Comparison of ENCODE assay signal across 11 mouse cellular contexts in genomic region chr2:152905036-152905829, GRCm38 (mm10). TPM values are rescaled to one million over a fixed set of nuclear protein-coding genes. Genes with fewer than 3 reads are reported as not detected.
DNase-seq lines count a peak whose midpoint lies in the region; ATAC-seq and TF ChIP-seq lines count a peak whose summit lies in the region.
"Had no signal": no experiment of that assay in that cellular context is flagged by ENCODE, and none has a peak within 500 bp of the region (broad histone marks: within the 10 kb centered on the region; RNA-seq: fewer than 3 reads in every experiment).

No protein-coding gene starts in this region.

- peaks cover 41% of the 10 kb centered on the region for H3K4me1 ChIP-seq in heart, postnatal 0 days (ENCODE audit: control insufficient read depth, insufficient read depth)
- H3K4me1 ChIP-seq in stomach, embryonic 15.5 days = peaks cover 18% of the 10 kb centered on the region; the same call in 1 of the 2 replicates

- H3K9ac ChIP-seq in heart, postnatal 0 days (replicated peaks; ENCODE audit: low read depth, low read length) = peak overlapping the region; percentile 29; the same call in 1 of the 2 replicates
- no peak overlapping the region for H3K9ac ChIP-seq in stomach, embryonic 15.5 days
- H3K9ac ChIP-seq: neural tube, embryonic 12.5 days had no signal

- no peak overlapping the region for H3K4me3 ChIP-seq in heart, postnatal 0 days (ENCODE audit: low read depth, low read length)
- no peak overlapping the region for H3K4me3 ChIP-seq in stomach, embryonic 15.5 days (replicated peaks)
- H3K4me3 ChIP-seq: neural tube, embryonic 12.5 days had no signal

- no peaks in the 10 kb centered on the region for H3K27me3 ChIP-seq in heart, postnatal 0 days (ENCODE audit: control insufficient read depth, insufficient read depth, low read length)
- H3K27me3 ChIP-seq in stomach, embryonic 15.5 days (replicated peaks) = peaks cover under 1% of the 10 kb centered on the region; the same call in 1 of the 2 replicates
- H3K27me3 ChIP-seq: neural tube, embryonic 12.5 days had no signal

- ATAC-seq in heart, postnatal 0 days (ENCODE audit: insufficient read depth, low read depth) = peak; percentile 75
- peak; percentile 24; the same call in 1 of the 2 replicates for ATAC-seq in stomach, embryonic 15.5 days (ENCODE audit: insufficient read depth, low FRiP score, low read depth)

- intact Hi-C loops in gastrocnemius, postnatal 36 days (cut with DNase I) = no loop called here

- H3K9me3 ChIP-seq in heart, postnatal 0 days (replicated peaks; ENCODE audit: control insufficient read depth, low read length) = no peaks in the 10 kb centered on the region
- H3K9me3 ChIP-seq in stomach, embryonic 15.5 days = no peaks in the 10 kb centered on the region
- H3K9me3 ChIP-seq: neural tube, embryonic 12.5 days had no signal

- peak; percentile 87 for DNase-seq in gastrocnemius, adult 18-20 months (ENCODE audit: low spot score)
- no peak for DNase-seq in gastrocnemius, postnatal 36 days
- DNase-seq in retina, postnatal 1 day = peak; percentile 45
- no peak for DNase-seq in retina, embryonic 14.5 days (ENCODE audit: low spot score)
- DNase-seq in heart, postnatal 0 days (ENCODE audit: low spot score) = peak; percentile 86
- no peak for DNase-seq in B cell, adult 2 months
- DNase-seq in urinary bladder, postnatal 14 days (ENCODE audit: low spot score) = no peak

- no peak for TF ChIP-seq CTCF in heart, postnatal 0 days (IDR thresholded peaks at IDR 0.05; ENCODE audit: low read depth)

- no peaks in the 10 kb centered on the region for H3K36me3 ChIP-seq in heart, postnatal 0 days (replicated peaks; ENCODE audit: control insufficient read depth, insufficient read depth, low read length)
- H3K36me3 ChIP-seq in stomach, embryonic 15.5 days = no peaks in the 10 kb centered on the region
- H3K36me3 ChIP-seq: neural tube, embryonic 12.5 days had no signal

- WGBS in heart, postnatal 0 days = 19% methylated on average over 11 of the region's 11 CpGs
- whole genome bisulfite sequencing in stomach, embryonic 15.5 days = 51% methylated on average over 11 of the region's 11 CpGs

- H3K27ac ChIP-seq in heart, postnatal 0 days (ENCODE audit: low read depth) = peak overlapping the region; percentile 96
- H3K27ac ChIP-seq in stomach, embryonic 15.5 days = 0 out of 2 replicates have a peak overlapping the region, but pooled peaks have one; percentile 9
- H3K27ac ChIP-seq: neural tube, embryonic 12.5 days had no signal

- TF ChIP-seq EP300 in heart, postnatal 0 days (IDR thresholded peaks at IDR 0.05; ENCODE audit: low read depth) = no peak; the same call in 1 of the 2 replicates

- H3K4me2 ChIP-seq in heart, postnatal 0 days (ENCODE audit: low read depth, low read length) = peak overlapping the region; percentile 28; the same call in 1 of the 2 replicates
- no peak overlapping the region for H3K4me2 ChIP-seq in stomach, embryonic 15.5 days
- H3K4me2 ChIP-seq: neural tube, embryonic 12.5 days had no signal

RNA-seq across cellular contexts. Expression of gene Mylk2, which starts 5.9 kb away (rescaled TPM):
- 100 to 1,000 TPM; 671 to 798 TPM for total RNA-seq in gastrocnemius, adult 18-20 months (2021)
- total RNA-seq in gastrocnemius, postnatal 36 days (2021) = 100 to 1,000 TPM; 443 to 553 TPM
- not detected in 2 replicates for total RNA-seq in heart, postnatal 0 days (2014; rRNA removed; ENCODE audit: low replicate concordance)
- 0.15 and 0.16 TPM in 2 replicates for polyA plus RNA-seq in heart, postnatal 0 days (2015; fragmentation: Nextera tagmentation; extraction: Ambion mirVana)
- polyA plus RNA-seq in stomach, embryonic 15.5 days (2015; fragmentation: Nextera tagmentation; extraction: Ambion mirVana) = 0.08 and 0.19 TPM in 2 replicates
- total RNA-seq: left cerebral cortex, postnatal 10 days had no signal
- polyA plus RNA-seq: neural tube, embryonic 12.5 days had no signal

RNA-seq across cellular contexts. Expression of gene Foxs1, which starts 27.8 kb away (rescaled TPM):
- total RNA-seq in gastrocnemius, adult 18-20 months (2021) = 1 to 10 TPM in 1 of 2 experiments, under 1 TPM in 1; 0.75 to 1.8 TPM
- 1 to 10 TPM; 1.5 to 2.2 TPM for total RNA-seq in gastrocnemius, postnatal 36 days (2021)
- 4.5 and 8.6 TPM in 2 replicates for total RNA-seq in heart, postnatal 0 days (2014; rRNA removed; ENCODE audit: low replicate concordance)
- 8.2 and 8.4 TPM in 2 replicates for polyA plus RNA-seq in heart, postnatal 0 days (2015; fragmentation: Nextera tagmentation; extraction: Ambion mirVana)
- 3.1 and 4.3 TPM in 2 replicates for polyA plus RNA-seq in stomach, embryonic 15.5 days (2015; fragmentation: Nextera tagmentation; extraction: Ambion mirVana)

RNA-seq across cellular contexts. Expression of gene Dusp15, which starts 46.3 kb away (rescaled TPM):
- total RNA-seq in gastrocnemius, adult 18-20 months (2021) = under 1 TPM; 0.26 to 0.34 TPM
- total RNA-seq in gastrocnemius, postnatal 36 days (2021) = 1 to 10 TPM in 1 of 2 experiments, under 1 TPM in 1; 0.20 to 1.1 TPM
- total RNA-seq in heart, postnatal 0 days (2014; rRNA removed; ENCODE audit: low replicate concordance) = 0.12 TPM in 1 of 2 replicates, not detected in the other
- polyA plus RNA-seq in heart, postnatal 0 days (2015; fragmentation: Nextera tagmentation; extraction: Ambion mirVana) = not detected in 2 replicates
- 0.23 and 0.45 TPM in 2 replicates for polyA plus RNA-seq in stomach, embryonic 15.5 days (2015; fragmentation: Nextera tagmentation; extraction: Ambion mirVana)

RNA-seq across cellular contexts. Expression of gene Ttll9, which starts 57.1 kb away (rescaled TPM):
- total RNA-seq in gastrocnemius, adult 18-20 months (2021) = not detected
- total RNA-seq in gastrocnemius, postnatal 36 days (2021) = not detected
- total RNA-seq in heart, postnatal 0 days (2014; rRNA removed; ENCODE audit: low replicate concordance) = 0.89 TPM in 1 of 2 replicates, not detected in the other
- polyA plus RNA-seq in heart, postnatal 0 days (2015; fragmentation: Nextera tagmentation; extraction: Ambion mirVana) = 0.05 and 0.14 TPM in 2 replicates
- polyA plus RNA-seq in stomach, embryonic 15.5 days (2015; fragmentation: Nextera tagmentation; extraction: Ambion mirVana) = 0.21 and 0.35 TPM in 2 replicates
- total RNA-seq: heart, postnatal 14 days had no signal

RNA-seq across cellular contexts. Expression of gene Tpx2, which starts 57.5 kb away (rescaled TPM):
- total RNA-seq in gastrocnemius, adult 18-20 months (2021) = 1 to 10 TPM; 1.6 to 5.3 TPM
- 1 to 10 TPM; 1.4 to 1.9 TPM for total RNA-seq in gastrocnemius, postnatal 36 days (2021)
- total RNA-seq in heart, postnatal 0 days (2014; rRNA removed; ENCODE audit: low replicate concordance) = 8.1 and 13.6 TPM in 2 replicates
- polyA plus RNA-seq in heart, postnatal 0 days (2015; fragmentation: Nextera tagmentation; extraction: Ambion mirVana) = 15.0 and 15.1 TPM in 2 replicates
- polyA plus RNA-seq in stomach, embryonic 15.5 days (2015; fragmentation: Nextera tagmentation; extraction: Ambion mirVana) = 66.5 TPM in 2 replicates

Comparison
In these comparisons a context has a peak if more than half of its experiments do, and no peak if none do; other contexts are left out.
1. DNase-seq: peak in gastrocnemius, adult 18-20 months (single experiment), retina, postnatal 1 day (single experiment) and heart, postnatal 0 days (single experiment); none in gastrocnemius, postnatal 36 days (0 of 2), retina, embryonic 14.5 days (single experiment), B cell, adult 2 months (0 of 2) and urinary bladder, postnatal 14 days (single experiment).
2. RNA of gene Mylk2, which starts 5.9 kb away (total RNA-seq): 671 to 798 TPM in gastrocnemius, adult 18-20 months and 443 to 553 TPM in gastrocnemius, postnatal 36 days; not detected in heart, postnatal 0 days; every median in the first group is over 100 times any median in the second.